Mouse (Mus musculus): ENCODE measurements around the gene Paqr8.

Paqr8 gene

DNA sequence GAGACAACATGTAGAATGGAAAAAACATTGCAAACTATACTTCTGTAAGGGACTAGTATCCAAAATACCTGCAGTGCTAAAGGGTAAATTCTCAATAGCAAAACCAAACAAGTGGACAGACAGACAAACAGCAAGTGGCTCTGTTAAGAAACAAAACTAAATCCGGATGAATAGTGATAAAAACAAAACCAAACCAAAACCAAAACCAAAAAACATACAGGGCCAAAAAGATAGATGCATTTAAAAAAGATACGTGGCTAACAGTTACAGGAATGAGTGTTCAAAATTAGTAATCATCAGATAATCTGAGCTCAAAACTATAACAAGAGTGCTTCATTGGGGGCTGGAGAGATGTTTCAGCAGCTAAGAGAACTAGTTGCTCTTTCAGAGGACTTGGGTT lies 79.2 kb downstream of the Paqr8 start:
- DNase-seq (ENCODE audit: low spot score in 2 of 2): no peak

DNA sequence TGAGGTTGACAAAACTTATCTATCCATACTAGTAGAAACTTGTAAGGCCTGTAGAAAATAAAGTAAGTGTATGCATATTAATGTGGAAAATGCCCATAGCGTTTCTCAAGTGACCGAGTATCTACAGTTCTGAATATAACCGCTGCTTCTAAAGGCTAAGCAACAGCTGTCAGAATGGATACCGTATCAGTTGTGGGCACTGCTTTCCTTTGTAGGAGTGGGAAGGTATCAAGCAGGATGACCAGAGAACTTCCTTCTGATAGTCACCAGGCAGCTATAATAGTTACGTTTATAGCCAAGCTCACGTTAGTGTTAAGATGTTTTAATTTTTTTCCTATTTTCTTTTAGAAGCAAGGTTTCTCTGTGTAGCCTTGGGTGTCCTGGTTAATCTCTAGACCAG lies 83.0 kb downstream of the Paqr8 start:
- DNase-seq (ENCODE audit: low spot score in 2 of 2): no peak

DNA sequence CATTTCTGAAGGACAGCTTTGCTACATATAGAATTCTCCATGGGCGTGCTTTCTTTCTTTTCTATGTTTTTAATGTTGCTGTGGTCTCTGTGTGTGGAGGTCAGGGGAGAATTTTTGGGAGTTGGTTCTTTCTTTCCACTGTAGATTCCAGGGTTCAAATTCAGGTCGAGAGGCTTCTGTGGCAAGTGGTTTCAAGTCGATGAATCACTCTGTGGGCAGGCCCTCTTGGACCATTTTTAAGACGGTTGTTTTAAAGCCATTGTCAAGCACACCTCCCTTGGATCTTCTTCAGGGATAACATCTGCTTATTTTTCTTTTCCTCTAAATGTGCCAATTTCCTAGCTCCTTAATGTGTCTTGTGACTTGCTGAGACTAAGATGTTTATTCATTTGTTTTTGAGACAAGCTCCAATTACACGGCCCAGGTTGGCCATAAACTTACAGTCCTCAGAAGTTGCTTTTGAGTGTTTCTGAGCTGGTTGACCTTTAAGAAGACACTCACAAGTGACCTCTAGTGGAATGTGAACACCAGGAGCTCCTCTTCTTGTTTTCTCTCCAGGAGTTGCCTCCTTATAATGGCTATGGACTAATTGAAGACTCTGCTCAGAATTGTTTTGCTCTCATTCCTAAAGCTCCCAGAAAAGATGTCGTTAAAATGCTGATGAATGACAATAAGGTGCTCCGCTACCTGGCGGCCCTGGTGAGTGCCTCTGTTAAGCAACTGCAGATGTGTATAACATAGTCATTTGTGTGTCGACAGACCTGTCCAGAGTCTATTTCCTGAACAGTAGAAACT lies 84.1 kb downstream of the Paqr8 start:
- DNase-seq (ENCODE audit: low spot score in 2 of 2): no peak

DNA sequence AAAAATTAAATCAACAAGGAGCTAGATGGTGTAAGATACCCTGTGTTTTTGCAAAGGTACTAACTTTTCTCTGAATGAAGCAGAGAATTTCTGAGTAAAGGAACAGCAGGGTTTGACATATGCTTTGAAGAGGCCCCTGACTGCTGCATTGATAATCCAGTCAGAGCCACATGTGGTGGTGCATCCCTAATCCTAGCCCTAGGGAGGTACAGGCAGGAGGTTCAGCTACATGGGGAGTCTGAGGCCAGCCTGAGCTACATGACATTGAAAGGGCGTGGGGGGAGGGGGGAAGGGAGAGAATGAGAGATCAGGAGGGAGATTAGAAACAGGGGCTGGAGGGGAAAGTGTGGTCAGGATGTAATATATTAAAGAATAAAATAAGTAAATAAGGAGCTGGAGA lies 90.1 kb downstream of the Paqr8 start:
- no peak for DNase-seq (ENCODE audit: low spot score in 2 of 2)

DNA sequence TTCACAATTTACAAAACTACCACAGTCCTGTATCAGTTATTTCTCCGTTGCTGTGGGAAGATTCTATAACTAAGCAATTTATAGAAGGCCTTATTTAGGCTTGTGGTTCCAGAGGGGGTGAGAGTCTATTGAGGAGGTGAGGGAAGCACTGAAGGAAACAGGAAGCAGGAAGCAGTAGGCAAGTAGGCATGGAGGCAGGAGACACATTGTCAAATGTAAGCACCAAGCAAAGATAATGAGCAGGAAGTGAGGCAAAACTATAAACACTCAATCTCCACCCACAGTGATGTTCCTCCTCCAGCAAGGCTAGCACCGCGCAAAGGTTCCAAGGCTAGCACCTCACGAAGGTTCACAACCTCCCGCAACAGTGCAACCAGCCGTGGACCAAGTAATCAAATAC lies 91.4 kb downstream of the Paqr8 start:
- DNase-seq (ENCODE audit: low spot score in 2 of 2): no peak

DNA sequence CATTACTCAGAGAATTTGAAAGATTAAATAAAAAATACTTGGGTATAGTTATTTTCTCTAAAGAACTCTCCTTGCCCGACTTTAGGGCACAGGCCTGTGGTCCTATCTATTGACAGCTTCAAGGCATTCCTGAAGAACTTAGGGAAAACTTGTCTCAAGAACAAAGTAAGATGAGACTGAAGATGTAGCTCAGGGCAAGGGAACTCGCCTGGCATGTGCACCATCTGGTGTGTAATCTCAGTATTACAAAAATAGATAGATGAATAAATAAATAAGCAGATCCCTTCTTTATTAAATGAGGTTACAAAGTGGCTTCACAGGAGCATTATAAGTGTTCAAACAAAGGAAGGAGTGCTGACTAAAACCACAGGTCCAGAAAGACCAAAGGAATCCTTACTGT lies 93.7 kb downstream of the Paqr8 start:
- no peak for DNase-seq (ENCODE audit: low spot score in 2 of 2)

DNA sequence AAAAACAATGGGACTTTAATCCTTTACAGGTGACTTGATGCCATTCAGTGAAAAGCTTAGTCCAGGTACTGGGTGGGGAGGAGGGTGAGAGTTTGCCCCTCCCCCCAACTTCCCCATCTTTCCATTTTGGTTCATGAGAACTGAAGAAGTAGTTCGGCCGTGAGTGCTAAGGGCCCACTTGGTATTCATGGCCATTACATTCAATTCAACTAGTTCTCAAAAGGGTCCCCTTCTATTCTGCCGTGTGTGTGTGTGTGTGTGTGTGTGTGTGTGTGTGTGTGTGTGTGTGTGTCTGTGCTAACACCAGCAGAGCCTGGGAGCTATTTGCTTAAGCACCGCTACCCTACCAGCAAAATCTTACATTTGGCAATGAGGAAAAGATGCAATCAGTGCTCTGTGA lies 94.2 kb downstream of the Paqr8 start:
- DNase-seq (ENCODE audit: low spot score in 2 of 2): no peak

DNA sequence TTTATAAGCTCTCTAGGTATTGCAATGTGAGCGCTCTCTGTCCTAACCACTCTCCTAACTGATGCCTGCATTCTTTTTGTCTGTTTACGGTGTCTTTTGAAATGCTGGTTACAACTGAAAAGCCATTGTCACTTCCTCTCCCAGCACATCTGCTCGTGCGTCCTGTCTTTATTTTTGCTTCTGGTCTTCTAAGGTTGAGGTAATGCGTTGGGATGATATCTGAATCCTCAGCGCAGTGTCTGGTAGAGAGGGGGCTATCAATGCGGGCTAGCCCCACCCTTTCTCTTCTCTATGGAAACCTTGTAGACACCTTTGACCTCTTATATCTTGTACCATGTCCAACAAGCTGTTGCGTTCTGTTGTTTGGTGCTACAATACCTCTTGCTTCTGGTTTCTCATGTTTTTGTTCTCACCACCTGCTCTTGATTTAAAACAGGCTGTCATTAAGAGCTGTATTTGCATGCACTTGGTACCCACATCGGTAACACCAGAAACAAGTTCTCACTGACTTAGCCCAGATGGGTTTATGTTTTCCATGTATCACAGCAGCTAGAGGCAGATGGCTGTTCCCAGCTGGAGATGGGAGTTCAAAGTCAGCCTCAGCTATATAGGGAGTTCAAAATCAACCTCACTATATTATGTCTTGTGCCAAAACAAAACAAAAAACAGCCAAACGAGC lies 96.1 kb downstream of the Paqr8 start:
- DNase-seq (ENCODE audit: low spot score in 2 of 2): no peak

All from cerebellum, postnatal 4 days (tissue).